Mouse (Mus musculus) liver, adult (tissue): ENCODE data around the gene Igfbp4.

Source experiments
- GATA4 ChIP-seq: IDR thresholded peaks from 2 replicates; pipeline ENCODE4 v1.6.1; 2014; ENCODE audit warnings: mild to moderate bottlenecking, low read length; ENCODE audit not compliant: insufficient replicate concordance

Gene Igfbp4

GRCm38 (mm10) chr11:99036254-99036653 is 4.8 kb upstream of the Igfbp4 start:
- TF ChIP-seq GATA4, result no peak

DNA sequence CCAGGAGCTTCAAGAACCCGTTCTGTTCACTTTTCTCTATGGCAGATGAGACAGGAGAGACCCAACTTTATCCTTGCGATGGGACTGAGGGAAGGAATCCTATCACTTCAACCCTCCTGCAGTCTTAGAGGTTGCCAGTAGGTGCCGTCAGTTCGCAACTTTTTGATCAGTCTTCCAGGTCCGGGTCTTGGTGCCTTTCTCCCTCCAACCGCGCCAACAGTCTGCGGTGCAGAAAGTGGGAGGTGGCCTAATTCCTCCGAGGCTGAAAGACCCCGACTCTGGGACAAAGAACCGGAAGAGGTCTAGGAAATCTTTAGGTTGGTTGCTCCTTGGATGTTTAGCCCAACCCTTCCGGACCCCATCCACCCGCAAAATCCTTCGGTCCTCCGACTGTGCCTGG is 1.3 kb upstream of the Igfbp4 start:
- no peak for TF ChIP-seq GATA4

GRCm38 (mm10) chr11:99040346-99040974 is 584 bp upstream of the Igfbp4 start:
- no peak for TF ChIP-seq GATA4

- TF ChIP-seq GATA4, result peak; percentile 80
Measured at GRCm38 (mm10) chr11:99041841-99042780, 1.1 kb downstream of the Igfbp4 start.

GRCm38 (mm10) chr11:99042834-99043431 is 1.9 kb downstream of the Igfbp4 start:
- no peak; the same call in 1 of the 2 replicates for TF ChIP-seq GATA4

GRCm38 (mm10) chr11:99043632-99044031 is 2.6 kb downstream of the Igfbp4 start:
- no peak for TF ChIP-seq GATA4

DNA sequence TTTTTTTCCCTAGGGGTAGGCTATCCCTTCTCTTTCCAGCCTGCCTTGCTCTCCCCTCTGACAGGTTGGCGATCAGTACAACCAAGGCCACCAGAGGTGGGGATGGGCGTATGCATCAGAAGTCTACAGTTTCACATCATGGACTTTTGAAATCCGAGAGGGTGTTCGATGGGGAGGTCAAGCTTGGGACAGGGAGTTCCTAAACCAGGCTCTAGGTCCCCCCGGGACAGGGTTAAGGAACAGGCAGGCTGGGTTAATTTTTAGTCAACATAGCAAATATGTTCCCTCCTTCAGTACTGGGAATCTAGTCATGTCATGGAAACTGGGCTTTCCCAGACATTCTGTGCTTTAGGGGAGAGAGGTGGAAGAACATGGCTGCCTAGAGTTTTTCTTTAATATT is 3.3 kb downstream of the Igfbp4 start:
- TF ChIP-seq GATA4, result no peak

DNA sequence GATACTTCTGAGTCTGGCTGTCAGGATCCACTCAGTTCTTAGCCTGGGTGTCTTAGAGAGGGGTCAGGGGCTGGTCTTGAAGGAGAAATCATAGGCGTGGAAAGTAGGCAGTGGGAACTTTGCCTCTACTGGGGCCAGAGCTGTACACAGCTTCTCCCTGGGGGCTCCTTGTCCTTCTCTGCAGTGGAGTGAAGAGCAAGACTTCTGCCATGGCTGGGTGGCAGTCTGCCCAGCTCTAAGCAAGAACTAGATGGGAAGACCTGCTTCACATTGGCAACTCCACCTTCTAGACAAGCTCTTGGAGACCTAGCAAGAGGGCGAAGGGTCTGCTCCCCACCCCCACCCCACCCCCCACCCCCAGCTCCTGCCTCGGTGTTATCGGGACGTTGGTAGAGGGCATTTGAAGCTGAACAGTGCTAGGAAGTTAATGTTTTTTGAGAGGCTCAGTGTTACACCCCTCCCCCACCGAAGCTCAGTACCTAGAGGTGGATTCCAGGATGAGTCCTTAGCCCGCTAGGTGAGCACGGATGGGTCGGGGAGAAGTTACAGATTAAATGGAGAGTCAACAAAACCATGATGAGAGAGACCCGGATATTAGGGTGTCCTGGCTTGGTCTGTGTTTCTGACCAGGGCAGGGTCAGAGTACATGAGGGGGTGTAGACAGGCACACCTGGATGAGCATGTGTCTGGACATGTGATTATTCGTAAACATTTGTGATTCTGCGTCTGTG is 4.3 kb downstream of the Igfbp4 start:
- peak; percentile 42; the same call in 1 of the 2 replicates for TF ChIP-seq GATA4

DNA sequence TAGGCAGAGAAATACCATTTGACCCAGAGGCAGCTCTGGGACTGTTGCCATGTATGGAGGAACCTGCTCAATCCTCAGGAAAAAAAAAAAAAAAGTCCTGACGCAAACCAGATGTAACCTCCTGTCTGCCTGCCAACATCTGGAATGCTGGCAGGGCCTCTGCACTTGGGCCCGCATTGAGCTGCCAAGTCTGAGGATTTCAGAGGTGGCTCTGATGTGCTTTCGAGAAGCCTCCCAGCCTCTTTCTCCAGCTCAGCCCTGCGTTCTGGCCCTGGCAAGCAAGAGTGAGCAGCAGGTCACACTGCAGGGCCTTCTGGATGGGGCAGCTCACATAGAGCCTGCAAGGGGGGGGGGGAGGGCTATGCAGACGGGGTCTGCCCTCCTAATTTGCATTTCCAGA is 6.1 kb downstream of the Igfbp4 start:
- no peak for TF ChIP-seq GATA4

DNA sequence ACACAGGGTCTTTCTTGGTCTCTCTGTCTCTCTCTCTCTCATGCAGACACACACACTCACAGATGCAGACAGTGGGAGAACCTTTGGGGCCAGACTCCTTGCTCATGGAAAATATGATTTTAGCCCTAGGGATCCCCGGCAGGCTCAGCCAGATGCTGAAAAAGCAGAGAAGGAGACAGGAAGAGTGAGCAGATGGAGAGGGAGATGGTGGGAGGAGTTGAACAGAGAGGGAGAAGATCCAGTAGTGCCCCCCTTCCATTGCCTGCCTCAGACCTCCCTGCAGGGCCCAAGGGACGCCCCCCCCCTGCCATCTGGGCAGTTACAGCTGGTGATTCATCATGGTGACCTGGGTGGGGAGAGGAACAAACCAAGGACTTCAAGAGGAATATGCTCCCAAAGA is 6.6 kb downstream of the Igfbp4 start:
- TF ChIP-seq GATA4, result no peak

DNA sequence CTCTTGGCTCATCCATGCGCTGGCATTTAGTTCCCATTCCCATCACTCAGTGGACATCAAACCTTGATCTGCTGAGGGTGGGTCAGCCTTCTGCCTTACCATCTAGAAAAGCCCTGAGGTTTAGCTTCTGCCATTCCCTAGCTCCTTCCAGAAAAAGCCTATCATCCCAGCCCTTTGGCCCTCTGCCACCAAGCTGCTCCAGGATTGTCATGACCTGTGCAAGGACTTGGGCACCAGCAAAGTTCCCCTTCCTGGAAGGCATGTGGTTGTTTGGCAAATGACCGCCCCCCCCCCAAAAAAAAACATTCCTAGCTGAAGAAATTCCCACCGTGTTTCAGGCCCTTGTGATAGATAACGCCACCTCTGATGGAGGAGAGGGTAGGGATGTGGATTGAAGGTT is 14.1 kb downstream of the Igfbp4 start:
- TF ChIP-seq GATA4, result no peak

DNA sequence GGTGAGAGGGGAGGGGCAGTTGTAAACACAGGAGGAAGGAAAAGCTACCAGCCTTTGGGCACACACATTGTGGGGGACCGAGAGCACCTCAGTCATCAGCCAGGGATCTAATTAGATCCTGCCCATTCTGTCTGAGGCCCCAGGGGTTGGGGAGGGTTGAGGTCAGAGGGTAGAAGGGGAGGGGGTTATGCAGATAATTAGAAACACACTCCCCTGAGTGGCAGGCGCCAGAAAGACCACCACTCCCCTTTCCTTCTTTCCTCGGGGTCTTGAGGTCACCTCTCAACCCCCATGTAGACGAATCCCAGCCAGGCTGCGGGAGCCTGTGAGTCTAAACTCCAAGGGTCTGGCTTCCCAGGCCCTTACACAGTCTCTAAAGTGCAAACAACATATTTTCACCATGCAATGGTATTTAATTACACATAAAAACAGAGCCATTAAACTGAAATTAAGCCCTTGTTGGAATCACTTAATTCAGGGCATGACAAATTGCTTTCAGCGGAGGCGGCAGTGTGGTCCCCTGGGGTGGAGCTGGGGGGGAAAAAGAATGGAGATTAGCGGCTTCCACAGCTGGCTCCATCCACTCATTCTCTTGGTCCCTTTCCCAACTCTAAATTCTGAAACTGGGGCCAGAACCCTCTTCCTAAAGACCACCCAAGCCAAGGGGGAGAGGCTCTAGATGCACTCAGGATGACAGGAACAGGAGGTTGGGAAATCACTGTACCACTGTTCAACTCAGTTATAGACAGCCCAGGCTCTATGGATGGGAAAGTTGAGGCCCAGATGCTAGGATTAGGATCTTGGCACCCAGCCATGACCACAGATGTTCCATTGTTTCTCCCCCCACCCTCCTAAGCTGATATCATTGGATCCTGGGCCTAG is 14.8 kb downstream of the Igfbp4 start:
- TF ChIP-seq GATA4, result no peak

DNA sequence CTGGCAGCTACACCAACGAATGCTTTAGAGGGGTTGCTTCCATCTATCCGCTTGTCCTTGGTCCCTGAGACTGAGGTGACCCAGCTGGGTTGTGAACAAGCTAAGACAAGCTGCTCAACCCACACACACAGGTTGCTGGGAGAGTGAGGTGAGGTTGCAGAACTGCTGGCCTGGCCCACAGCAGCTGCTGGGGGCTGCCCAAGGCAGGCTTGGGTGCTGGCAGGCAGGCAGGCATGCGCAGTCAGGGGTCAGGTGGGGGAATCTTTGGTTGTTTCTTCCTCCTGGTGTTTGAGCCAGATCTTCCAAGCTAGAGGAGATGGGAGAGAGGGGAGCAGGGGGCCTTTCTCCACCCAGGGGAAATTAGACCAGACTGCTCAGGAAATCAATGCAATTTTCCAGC is 19.4 kb downstream of the Igfbp4 start:
- TF ChIP-seq GATA4, result no peak

DNA sequence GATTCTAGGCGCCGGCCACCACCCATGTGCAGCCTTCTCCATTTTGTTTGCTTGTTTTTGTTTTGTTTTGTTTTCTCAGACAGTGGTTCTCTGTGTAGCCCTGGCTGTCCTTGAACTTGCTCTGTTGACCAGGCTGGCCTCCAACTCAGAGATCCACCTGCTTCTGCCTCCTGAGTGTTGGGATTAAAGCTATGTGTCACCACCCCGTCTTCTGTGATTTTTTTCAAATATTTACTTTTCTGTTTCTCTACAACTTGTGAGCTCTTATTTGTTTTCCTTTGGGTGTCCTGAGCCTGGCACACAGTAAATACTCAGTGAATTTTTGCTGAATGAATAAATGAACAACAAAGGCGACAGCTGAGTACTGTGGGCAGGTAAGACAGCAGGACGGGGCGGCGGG is 21.6 kb downstream of the Igfbp4 start:
- no peak for TF ChIP-seq GATA4
